8 mouse cellular contexts compared by ENCODE assay signal in genomic region chr2:32360741-32361140, GRCm38 (mm10). TPM values are rescaled to one million over a fixed set of nuclear protein-coding genes. Genes with fewer than 3 reads are reported as not detected.
DNase-seq lines count a peak whose midpoint lies in the region; ATAC-seq and TF ChIP-seq lines count a peak whose summit lies in the region.

No protein-coding gene starts in this region.

- no peaks in the 10 kb centered on the region for H3K36me3 ChIP-seq in macrophage (ENCODE audit: inconsistent target)

- no peak for TF ChIP-seq CTCF in cortical plate, adult 2 months (IDR thresholded peaks at IDR 0.05; ENCODE audit: extremely low read depth, insufficient read depth, low read length)

- no peak for ATAC-seq in megakaryocyte progenitor cell, adult 5-6 weeks (replicated peaks; ENCODE audit: poor library complexity)

- intact Hi-C loops in left cerebral cortex, postnatal 10 days (cut with DNase I): no loop called here

- 20% methylated on average over 14 of the region's 14 CpGs for WGBS in macrophage (ENCODE audit: missing documents)

- H3K27ac ChIP-seq in cortical plate, adult 2 months (ENCODE audit: insufficient read depth, low read length): peak overlapping the region; percentile 76; the same call in 1 of the 2 replicates
- H3K27ac ChIP-seq in macrophage: peak overlapping the region; percentile 15; the same call in 1 of the 2 replicates

- peak; percentile 87 for DNase-seq in adrenal gland, postnatal 14 days
- DNase-seq in gastrocnemius, adult 8-10 months (ENCODE audit: low spot score in 2 of 2): peak; percentile 73 to 79
- DNase-seq in induced T-regulatory cell, adult 2 months (ENCODE audit: low read depth): peak; percentile 82
- DNase-seq in left cerebral cortex, postnatal 10 days (ENCODE audit: extremely low spot score in 1 of 2, low spot score in 2 of 2): peak; percentile 77 to 85
- peak; percentile 96 for DNase-seq in skeletal muscle tissue, adult 2 months (ENCODE audit: low read depth, low spot score)

- peaks cover 3% of the 10 kb centered on the region; the same call in 1 of the 2 replicates for H3K79me2 ChIP-seq in macrophage (ENCODE audit: inconsistent target)

- no peaks in the 10 kb centered on the region for H3K4me1 ChIP-seq in cortical plate, adult 2 months (ENCODE audit: control insufficient read depth, insufficient read depth, low read length)

- H3K4me3 ChIP-seq in cortical plate, adult 2 months (ENCODE audit: insufficient read depth, low read length): peak overlapping the region; percentile 13
- H3K4me3 ChIP-seq in macrophage (ENCODE audit: inconsistent target): peak overlapping the region; percentile 35

- peak; percentile 58; the same call in 1 of the 2 replicates for TF ChIP-seq POLR2A in cortical plate, adult 2 months (IDR thresholded peaks at IDR 0.05; ENCODE audit: extremely low read depth, insufficient read depth, low read length)

RNA-seq across cellular contexts. Expression of gene Dnm1, which starts 7.6 kb away (rescaled TPM):
- total RNA-seq in adrenal gland, postnatal 14 days (2021): 18.9 and 26.7 TPM in 2 replicates
- 1,325 and 1,395 TPM in 2 replicates for polyA plus RNA-seq in cortical plate, adult 2 months (2012; rRNA removed)
- 1 to 10 TPM; 2.6 to 5.9 (median 3.9) TPM for total RNA-seq in gastrocnemius, adult 8-10 months (2022)
- 100 to 1,000 TPM; 707 to 727 TPM for total RNA-seq in left cerebral cortex, postnatal 10 days (2021)
- total RNA-seq in macrophage (2018; cell fraction: chromatin; rRNA removed): 1 to 10 TPM in 23 of 26 experiments, under 1 TPM in 3; 0.59 to 5.7 (median 1.7) TPM
- under 1 TPM in 23 of 26 experiments, not detected in 3; 0.07 to 0.44 (median 0.18) TPM for total RNA-seq in macrophage (2018; cell fraction: cytosol; rRNA removed)
- total RNA-seq in macrophage (2018; cell fraction: nucleus; rRNA removed): 1 to 10 TPM in 5 of 26 experiments, under 1 TPM in 19, not detected in 2; 0.14 to 2.5 (median 0.55) TPM
- 0.23 TPM in 1 of 3 replicates, not detected in the others for polyA plus RNA-seq in macrophage (2018)
- total RNA-seq in megakaryocyte progenitor cell, adult 5-6 weeks (2015): not detected in 2 replicates
- not detected in 2 replicates for total RNA-seq in megakaryocyte progenitor cell, adult 5-6 weeks (2017)

RNA-seq across cellular contexts. Expression of gene Ciz1, which starts 8.6 kb away (rescaled TPM):
- total RNA-seq in adrenal gland, postnatal 14 days (2021): 61.8 and 67.0 TPM in 2 replicates
- polyA plus RNA-seq in cortical plate, adult 2 months (2012; rRNA removed): 171 and 184 TPM in 2 replicates
- total RNA-seq in gastrocnemius, adult 8-10 months (2022): 10 to 100 TPM; 18.3 to 28.1 (median 25.8) TPM
- total RNA-seq in left cerebral cortex, postnatal 10 days (2021): 10 to 100 TPM; 65.2 to 75.1 TPM
- 100 to 1,000 TPM in 21 of 26 experiments, 10 to 100 TPM in 5; 61.3 to 303 (median 196) TPM for total RNA-seq in macrophage (2018; cell fraction: chromatin; rRNA removed)
- 10 to 100 TPM; 39.2 to 71.1 (median 59.6) TPM for total RNA-seq in macrophage (2018; cell fraction: cytosol; rRNA removed)
- 100 to 1,000 TPM in 15 of 26 experiments, 10 to 100 TPM in 11; 48.7 to 209 (median 106) TPM for total RNA-seq in macrophage (2018; cell fraction: nucleus; rRNA removed)
- 35.3 to 118 TPM (median 57.2 TPM) in 3 replicates for polyA plus RNA-seq in macrophage (2018)
- total RNA-seq in megakaryocyte progenitor cell, adult 5-6 weeks (2015): 59.9 and 69.0 TPM in 2 replicates
- total RNA-seq in megakaryocyte progenitor cell, adult 5-6 weeks (2017): 46.6 and 55.3 TPM in 2 replicates

RNA-seq across cellular contexts. Expression of gene 1110008P14Rik, which starts 21.0 kb away (rescaled TPM):
- 142 and 159 TPM in 2 replicates for total RNA-seq in adrenal gland, postnatal 14 days (2021)
- polyA plus RNA-seq in cortical plate, adult 2 months (2012; rRNA removed): 931 and 1,007 TPM in 2 replicates
- total RNA-seq in gastrocnemius, adult 8-10 months (2022): 10 to 100 TPM; 40.1 to 46.1 (median 42.3) TPM
- 100 to 1,000 TPM; 168 to 176 TPM for total RNA-seq in left cerebral cortex, postnatal 10 days (2021)
- total RNA-seq in macrophage (2018; cell fraction: chromatin; rRNA removed): 1 to 10 TPM in 17 of 26 experiments, under 1 TPM in 6, not detected in 3; 0.50 to 6.7 (median 1.9) TPM
- total RNA-seq in macrophage (2018; cell fraction: cytosol; rRNA removed): 10 to 100 TPM; 27.8 to 59.2 (median 41.6) TPM
- 10 to 100 TPM in 9 of 26 experiments, 1 to 10 TPM in 17; 2.4 to 15.6 (median 7.9) TPM for total RNA-seq in macrophage (2018; cell fraction: nucleus; rRNA removed)
- 22.2 to 62.2 TPM (median 53.7 TPM) in 3 replicates for polyA plus RNA-seq in macrophage (2018)
- total RNA-seq in megakaryocyte progenitor cell, adult 5-6 weeks (2015): 15.3 and 18.1 TPM in 2 replicates
- total RNA-seq in megakaryocyte progenitor cell, adult 5-6 weeks (2017): 8.0 and 15.4 TPM in 2 replicates

RNA-seq across cellular contexts. Expression of gene Lcn2, which starts 27.3 kb away (rescaled TPM):
- 7.1 and 9.6 TPM in 2 replicates for total RNA-seq in adrenal gland, postnatal 14 days (2021)
- 0.25 and 0.58 TPM in 2 replicates for polyA plus RNA-seq in cortical plate, adult 2 months (2012; rRNA removed)
- 1 to 10 TPM in 1 of 4 experiments, under 1 TPM in 1, not detected in 2; 0.65 to 1.9 TPM for total RNA-seq in gastrocnemius, adult 8-10 months (2022)
- 1 to 10 TPM; 1.7 to 3.4 TPM for total RNA-seq in left cerebral cortex, postnatal 10 days (2021)
- total RNA-seq in macrophage (2018; cell fraction: chromatin; rRNA removed): 10 to 100 TPM in 4 of 26 experiments, 1 to 10 TPM in 13, not detected in 9; 1.6 to 11.4 (median 6.5) TPM
- total RNA-seq in macrophage (2018; cell fraction: cytosol; rRNA removed): 10 to 100 TPM in 15 of 26 experiments, 1 to 10 TPM in 11; 4.2 to 76.7 (median 18.4) TPM
- total RNA-seq in macrophage (2018; cell fraction: nucleus; rRNA removed): 10 to 100 TPM in 15 of 26 experiments, 1 to 10 TPM in 10, not detected in 1; 1.3 to 64.8 (median 12.7) TPM
- polyA plus RNA-seq in macrophage (2018): 2.6 to 16.1 TPM (median 12.6 TPM) in 3 replicates
- 437 and 498 TPM in 2 replicates for total RNA-seq in megakaryocyte progenitor cell, adult 5-6 weeks (2015)
- total RNA-seq in megakaryocyte progenitor cell, adult 5-6 weeks (2017): 53.7 and 107 TPM in 2 replicates

RNA-seq across cellular contexts. Expression of gene Ptges2, which starts 35.0 kb away (rescaled TPM):
- total RNA-seq in adrenal gland, postnatal 14 days (2021): 75.8 and 80.5 TPM in 2 replicates
- 57.9 and 63.4 TPM in 2 replicates for polyA plus RNA-seq in cortical plate, adult 2 months (2012; rRNA removed)
- total RNA-seq in gastrocnemius, adult 8-10 months (2022): 10 to 100 TPM; 33.8 to 40.1 (median 36.1) TPM
- 10 to 100 TPM; 46.5 to 46.9 TPM for total RNA-seq in left cerebral cortex, postnatal 10 days (2021)
- 10 to 100 TPM in 1 of 26 experiments, 1 to 10 TPM in 23, under 1 TPM in 2; 0.92 to 12.7 (median 4.5) TPM for total RNA-seq in macrophage (2018; cell fraction: chromatin; rRNA removed)
- 10 to 100 TPM in 16 of 26 experiments, 1 to 10 TPM in 10; 5.4 to 14.4 (median 10.7) TPM for total RNA-seq in macrophage (2018; cell fraction: cytosol; rRNA removed)
- total RNA-seq in macrophage (2018; cell fraction: nucleus; rRNA removed): 10 to 100 TPM in 3 of 26 experiments, 1 to 10 TPM in 23; 1.9 to 11.9 (median 5.4) TPM
- polyA plus RNA-seq in macrophage (2018): 7.9 to 14.2 TPM (median 9.4 TPM) in 3 replicates
- 6.3 and 12.1 TPM in 2 replicates for total RNA-seq in megakaryocyte progenitor cell, adult 5-6 weeks (2015)
- 9.5 and 10.6 TPM in 2 replicates for total RNA-seq in megakaryocyte progenitor cell, adult 5-6 weeks (2017)

Comparison
In these comparisons a context has a peak if more than half of its experiments do, and no peak if none do; other contexts are left out.
1. RNA of gene Dnm1, which starts 7.6 kb away (total RNA-seq): 707 to 727 TPM in left cerebral cortex, postnatal 10 days; 18.9 to 26.7 TPM in adrenal gland, postnatal 14 days, 2.6 to 5.9 TPM in gastrocnemius, adult 8-10 months and not detected in megakaryocyte progenitor cell, adult 5-6 weeks; every median in the first group is over 10 times any median in the second.
2. Peak in every context shown above with its lines, with median percentiles within 50 percentile points of each other: DNase-seq.